Mouse (Mus musculus): ENCODE data around the gene Tshb.

GRCm38 (mm10) chr3:102738161-102738901 lies 44.2 kb downstream of the Tshb start:
- no peak for TF ChIP-seq CTCF (IDR thresholded peaks at IDR 0.05; ENCODE audit: insufficient read depth, low read length)
- TF ChIP-seq POLR2A (IDR thresholded peaks at IDR 0.05; ENCODE audit: borderline replicate concordance, extremely low read depth, low read depth, low read length) = no peak
